Mouse (Mus musculus): ENCODE results near the gene Lias. TPM values are rescaled to one million over a fixed set of nuclear protein-coding genes. Genes with fewer than 3 reads are reported as not detected.

Gene Lias
- polyA plus RNA-seq, 1 experiment = 0.35 TPM

DNA sequence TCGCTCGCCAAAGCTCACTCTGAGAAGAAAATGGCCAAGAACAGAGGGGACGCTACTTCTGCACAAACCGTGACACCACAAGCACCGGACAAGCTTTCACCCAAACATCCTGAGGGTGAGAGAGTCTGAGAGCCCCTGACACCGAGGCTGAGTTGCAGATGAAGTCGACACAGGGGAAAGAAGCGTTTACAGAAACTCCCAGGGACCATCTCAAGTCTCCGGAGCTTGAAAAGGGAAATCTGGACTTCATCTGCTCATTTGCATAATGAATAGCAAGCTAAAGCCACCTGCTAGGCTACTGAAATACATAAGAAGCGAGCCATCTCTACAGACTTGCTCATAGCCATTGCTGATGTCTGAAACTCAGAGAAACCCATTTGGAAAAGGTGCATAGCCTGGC is 27.8 kb downstream of the Lias start:
- no peak overlapping the region for H3K4me3 ChIP-seq (replicated peaks)
- no peaks in the 10 kb centered on the region for H3K27me3 ChIP-seq (ENCODE audit: control insufficient read depth)
- peaks cover 50% of the 10 kb centered on the region for H3K4me1 ChIP-seq (ENCODE audit: control insufficient read depth)
- no peaks in the 10 kb centered on the region for H3K9me3 ChIP-seq (ENCODE audit: control insufficient read depth, low read length)
- TF ChIP-seq GATA1 (IDR thresholded peaks at IDR 0.05; ENCODE audit: low read length) (no peak), TAL1 (IDR thresholded peaks at IDR 0.05; ENCODE audit: low read length) (no peak)
- peaks cover 11% of the 10 kb centered on the region for H3K36me3 ChIP-seq (ENCODE audit: control insufficient read depth)

DNA sequence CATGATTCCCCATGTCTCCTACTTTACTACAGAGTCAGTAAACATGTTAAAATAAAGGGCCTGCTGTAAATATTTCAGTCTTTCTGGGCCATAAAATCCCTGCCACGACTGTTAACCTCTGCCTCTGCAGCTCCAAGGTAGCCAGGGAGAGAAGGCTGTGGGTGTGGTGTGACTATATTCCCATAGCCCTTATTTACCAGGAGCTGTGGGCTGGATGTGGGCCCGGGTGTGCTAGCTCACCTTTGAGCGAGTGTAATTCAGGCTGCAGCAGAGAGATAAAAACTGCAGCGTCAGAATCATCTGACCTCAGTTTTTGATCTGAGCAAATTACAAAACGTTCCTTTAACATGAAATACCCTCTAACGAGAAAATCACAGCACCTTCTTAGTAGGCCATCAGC is 29.5 kb downstream of the Lias start:
- TF ChIP-seq TAL1 (IDR thresholded peaks at IDR 0.05; ENCODE audit: low read length) = no peak
- TF ChIP-seq GATA1 (IDR thresholded peaks at IDR 0.05; ENCODE audit: low read length) = no peak
- peaks cover 35% of the 10 kb centered on the region for H3K4me1 ChIP-seq (ENCODE audit: control insufficient read depth)
- peaks cover 10% of the 10 kb centered on the region for H3K36me3 ChIP-seq (ENCODE audit: control insufficient read depth)
- H3K9me3 ChIP-seq (ENCODE audit: control insufficient read depth, low read length) = no peaks in the 10 kb centered on the region
- no peak overlapping the region for H3K4me3 ChIP-seq (replicated peaks)
- no peaks in the 10 kb centered on the region for H3K27me3 ChIP-seq (ENCODE audit: control insufficient read depth)

DNA sequence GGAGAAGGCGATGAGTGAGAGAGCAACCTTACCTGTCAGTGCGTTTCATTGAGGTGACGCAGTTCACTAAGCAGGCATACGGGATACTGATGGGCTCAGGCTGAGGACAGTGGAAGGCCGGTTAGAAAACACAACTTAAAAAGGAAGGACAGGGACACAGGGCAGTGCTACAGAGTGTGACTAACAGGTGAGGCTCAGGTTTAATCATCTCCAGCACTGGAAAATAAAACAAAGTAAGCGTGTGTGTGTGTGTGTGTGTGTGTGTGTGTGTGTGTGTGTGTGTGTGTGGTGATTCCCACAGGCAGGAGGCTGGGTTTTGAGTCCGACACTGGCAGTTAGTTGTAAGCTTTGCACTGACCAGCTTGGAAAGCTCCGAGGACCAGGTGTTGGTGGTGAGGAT is 31.5 kb downstream of the Lias start:
- Histone ChIP-seq H3K9me3 (ENCODE audit: control insufficient read depth, low read length) (no peaks in the 10 kb centered on the region), H3K27me3 (ENCODE audit: control insufficient read depth) (no peaks in the 10 kb centered on the region), H3K4me3 (replicated peaks) (no peak overlapping the region), H3K36me3 (ENCODE audit: control insufficient read depth) (peaks cover 3% of the 10 kb centered on the region; the same call in 1 of the 2 replicates), H3K4me1 (ENCODE audit: control insufficient read depth) (peaks cover 24% of the 10 kb centered on the region)
- TF ChIP-seq TAL1 (IDR thresholded peaks at IDR 0.05; ENCODE audit: low read length) = no peak
- no peak for TF ChIP-seq GATA1 (IDR thresholded peaks at IDR 0.05; ENCODE audit: low read length)

DNA sequence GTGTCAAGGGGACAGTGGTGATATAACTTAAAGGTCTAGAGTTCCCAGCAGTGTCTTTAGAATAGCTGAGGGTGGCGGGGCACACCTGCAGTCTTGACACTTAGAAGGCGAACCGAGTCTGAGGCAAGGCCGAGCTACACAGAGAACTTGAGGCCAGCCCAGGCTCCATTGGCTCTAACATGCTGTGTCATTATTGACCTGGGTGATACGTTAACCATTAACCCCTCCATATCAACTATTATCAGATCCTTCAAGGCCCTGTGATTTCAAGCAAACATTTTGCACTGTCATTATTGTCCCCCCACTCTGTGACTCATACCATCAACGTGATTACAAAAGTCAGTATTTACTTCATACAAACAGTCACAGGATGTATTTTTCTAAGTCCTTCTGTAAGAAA is 32.9 kb downstream of the Lias start:
- TF ChIP-seq GATA1 (IDR thresholded peaks at IDR 0.05; ENCODE audit: low read length) (no peak), TAL1 (IDR thresholded peaks at IDR 0.05; ENCODE audit: low read length) (no peak)
- H3K27me3 ChIP-seq (ENCODE audit: control insufficient read depth) = no peaks in the 10 kb centered on the region
- H3K36me3 ChIP-seq (ENCODE audit: control insufficient read depth) = peaks cover 3% of the 10 kb centered on the region; the same call in 1 of the 2 replicates
- peaks cover 19% of the 10 kb centered on the region for H3K4me1 ChIP-seq (ENCODE audit: control insufficient read depth)
- no peaks in the 10 kb centered on the region for H3K9me3 ChIP-seq (ENCODE audit: control insufficient read depth, low read length)
- H3K4me3 ChIP-seq (replicated peaks) = no peak overlapping the region

DNA sequence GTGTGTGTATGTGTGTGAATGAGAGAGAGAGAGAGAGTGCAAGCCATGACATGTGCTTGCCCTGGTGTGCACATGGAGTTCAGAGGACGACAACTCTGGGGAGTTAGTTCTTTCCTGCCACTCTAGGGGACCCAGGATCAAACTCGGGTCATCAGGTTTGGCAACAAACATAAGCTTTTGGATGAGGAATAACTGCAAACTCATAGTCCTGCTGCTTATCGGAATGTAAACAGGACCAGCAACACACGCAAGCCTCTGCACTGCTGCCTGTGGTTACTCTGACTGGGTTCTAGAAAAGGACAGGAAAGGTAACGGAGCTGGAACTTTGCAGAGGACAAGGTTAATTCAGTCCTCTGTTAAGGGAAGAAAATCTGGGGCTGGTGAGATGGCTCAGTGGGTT is 34.0 kb downstream of the Lias start:
- TF ChIP-seq TAL1 (IDR thresholded peaks at IDR 0.05; ENCODE audit: low read length) (no peak), GATA1 (IDR thresholded peaks at IDR 0.05; ENCODE audit: low read length) (no peak)
- H3K27me3 ChIP-seq (ENCODE audit: control insufficient read depth) = no peaks in the 10 kb centered on the region

DNA sequence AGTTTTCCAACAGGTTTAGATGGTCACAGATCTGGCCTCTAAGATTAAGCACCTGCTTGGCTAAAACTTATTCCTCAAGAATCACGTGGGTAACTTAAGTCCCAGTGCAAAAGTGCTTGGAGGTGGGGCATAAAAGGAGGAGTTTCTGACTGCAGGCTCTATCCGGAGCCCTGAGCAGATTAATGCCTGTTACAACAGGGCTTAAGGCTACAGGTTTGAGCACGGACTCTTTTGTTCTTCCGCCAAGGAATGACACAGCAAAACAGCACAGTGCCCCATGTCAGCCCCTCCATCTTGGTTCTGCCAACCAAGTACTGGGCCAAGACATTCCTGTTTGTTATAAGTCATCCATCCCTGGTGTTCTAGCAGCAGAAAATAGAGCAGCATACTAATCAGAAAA is 37.0 kb downstream of the Lias start:
- H3K36me3 ChIP-seq (ENCODE audit: control insufficient read depth) = no peaks in the 10 kb centered on the region
- no peaks in the 10 kb centered on the region for H3K27me3 ChIP-seq (ENCODE audit: control insufficient read depth)
- H3K4me3 ChIP-seq (replicated peaks) = no peak overlapping the region
- H3K9me3 ChIP-seq (ENCODE audit: control insufficient read depth, low read length) = no peaks in the 10 kb centered on the region
- peaks cover 2% of the 10 kb centered on the region; the same call in 1 of the 2 replicates for H3K4me1 ChIP-seq (ENCODE audit: control insufficient read depth)
- TF ChIP-seq GATA1 (IDR thresholded peaks at IDR 0.05; ENCODE audit: low read length) = no peak
- no peak for TF ChIP-seq TAL1 (IDR thresholded peaks at IDR 0.05; ENCODE audit: low read length)

More for the DNA sequence above, 34.0 kb downstream of the Lias start:
- H3K9me3 ChIP-seq (ENCODE audit: control insufficient read depth, low read length) = no peaks in the 10 kb centered on the region
- H3K4me3 ChIP-seq (replicated peaks) = no peak overlapping the region
- H3K36me3 ChIP-seq (ENCODE audit: control insufficient read depth) = peaks cover 3% of the 10 kb centered on the region; the same call in 1 of the 2 replicates
- H3K4me1 ChIP-seq (ENCODE audit: control insufficient read depth) = peaks cover 12% of the 10 kb centered on the region

DNA sequence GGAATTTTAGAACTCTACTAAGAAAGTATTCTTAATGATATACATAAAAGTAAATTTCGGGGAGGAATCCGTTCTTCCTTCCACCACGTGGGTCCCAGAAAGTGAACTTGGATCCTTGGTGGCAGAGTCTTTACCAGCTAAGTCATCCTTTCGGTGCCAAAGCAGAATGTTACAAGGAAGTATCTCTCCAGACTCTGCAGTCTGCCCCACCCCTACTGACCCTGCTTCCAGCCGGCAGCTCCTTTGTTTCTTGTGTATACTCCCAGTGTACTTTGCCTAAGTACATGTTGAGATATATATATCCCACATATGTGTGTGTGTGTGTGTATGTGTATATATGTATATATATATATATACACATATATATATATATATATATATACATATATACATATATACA is 38.1 kb downstream of the Lias start:
- Histone ChIP-seq H3K36me3 (ENCODE audit: control insufficient read depth) (no peaks in the 10 kb centered on the region), H3K4me3 (replicated peaks) (no peak overlapping the region), H3K4me1 (ENCODE audit: control insufficient read depth) (peaks cover 2% of the 10 kb centered on the region; the same call in 1 of the 2 replicates), H3K27me3 (ENCODE audit: control insufficient read depth) (peaks cover 6% of the 10 kb centered on the region; the same call in 1 of the 2 replicates), H3K9me3 (ENCODE audit: control insufficient read depth, low read length) (no peaks in the 10 kb centered on the region)
- TF ChIP-seq GATA1 (IDR thresholded peaks at IDR 0.05; ENCODE audit: low read length) = no peak
- TF ChIP-seq TAL1 (IDR thresholded peaks at IDR 0.05; ENCODE audit: low read length) = no peak

DNA sequence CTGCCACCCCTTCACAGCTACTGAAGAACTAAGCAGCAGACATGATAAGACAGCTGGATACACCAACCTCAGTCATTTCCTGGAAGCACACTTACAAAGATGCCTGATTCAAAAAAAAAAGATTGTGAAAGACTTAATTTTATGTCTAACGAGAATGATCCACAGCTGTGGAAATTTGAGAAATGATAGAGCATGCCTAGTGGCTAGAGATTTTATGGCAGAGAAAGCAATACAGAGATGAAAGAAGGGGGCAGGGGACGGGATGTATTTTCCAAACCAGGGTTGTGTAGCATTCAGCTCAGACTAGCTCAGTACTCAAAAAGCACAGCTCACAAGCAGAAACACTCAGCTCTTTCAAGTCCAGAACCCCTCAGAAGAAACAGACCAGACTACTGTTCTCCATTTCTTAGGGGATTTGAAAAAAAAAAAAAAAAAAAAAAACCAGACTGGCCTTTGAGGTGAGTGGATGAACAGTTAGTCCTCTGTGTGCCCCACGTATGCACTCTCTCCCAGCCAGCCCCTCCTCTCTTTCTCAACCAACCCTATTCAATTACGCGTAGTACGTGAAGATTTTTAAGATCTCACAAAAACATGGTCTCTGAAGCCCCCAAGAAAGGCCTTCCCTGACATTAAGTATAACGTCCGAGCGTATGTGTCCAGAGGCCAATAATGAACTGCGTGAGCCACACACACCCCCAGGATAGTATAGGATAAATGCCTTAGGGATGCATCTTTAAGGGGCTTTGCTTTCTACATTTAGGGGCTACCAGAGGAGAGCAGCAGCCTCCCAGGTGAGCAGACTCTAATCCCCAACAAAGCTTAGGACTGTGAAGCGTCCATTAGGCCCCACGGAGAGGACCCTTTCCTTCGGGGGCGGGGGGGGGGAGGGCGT is 43.4 kb downstream of the Lias start:
- no peak for TF ChIP-seq TAL1 (IDR thresholded peaks at IDR 0.05; ENCODE audit: low read length)
- TF ChIP-seq GATA1 (IDR thresholded peaks at IDR 0.05; ENCODE audit: low read length) = no peak
- Histone ChIP-seq H3K36me3 (ENCODE audit: control insufficient read depth) (no peaks in the 10 kb centered on the region), H3K27me3 (ENCODE audit: control insufficient read depth) (peaks cover 21% of the 10 kb centered on the region), H3K4me1 (ENCODE audit: control insufficient read depth) (peaks cover 21% of the 10 kb centered on the region), H3K4me3 (replicated peaks) (peak overlapping the region; percentile 88), H3K9me3 (ENCODE audit: control insufficient read depth, low read length) (no peaks in the 10 kb centered on the region)

DNA sequence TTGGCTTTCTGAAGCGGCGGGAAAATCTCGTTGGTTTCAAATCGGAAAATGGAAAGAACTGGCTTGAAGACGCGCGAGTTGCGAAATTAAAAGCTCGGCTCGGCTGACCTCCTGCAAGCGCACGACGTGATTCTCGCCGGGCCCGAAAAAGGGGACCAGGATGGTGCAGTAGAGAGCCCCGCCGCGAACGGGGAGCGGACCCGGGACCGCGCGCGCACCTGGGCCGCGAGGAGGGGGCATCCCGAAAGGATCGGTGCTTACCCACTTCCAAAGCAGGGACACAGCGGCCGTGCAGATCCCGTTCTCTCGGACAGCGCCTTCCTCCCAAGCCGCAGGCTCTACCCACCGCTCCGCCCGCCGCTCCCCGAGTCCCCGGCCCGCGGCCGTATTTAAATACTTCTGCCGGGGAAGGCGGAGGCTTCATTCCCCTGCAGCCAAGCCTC is 44.1 kb downstream of the Lias start:
- peaks cover 21% of the 10 kb centered on the region for H3K27me3 ChIP-seq (ENCODE audit: control insufficient read depth)
- peak overlapping the region; percentile 88 for H3K4me3 ChIP-seq (replicated peaks)
- H3K9me3 ChIP-seq (ENCODE audit: control insufficient read depth, low read length) = no peaks in the 10 kb centered on the region
- H3K4me1 ChIP-seq (ENCODE audit: control insufficient read depth) = peaks cover 21% of the 10 kb centered on the region
- no peak for TF ChIP-seq TAL1 (IDR thresholded peaks at IDR 0.05; ENCODE audit: low read length)
- no peak for TF ChIP-seq GATA1 (IDR thresholded peaks at IDR 0.05; ENCODE audit: low read length)
- H3K36me3 ChIP-seq (ENCODE audit: control insufficient read depth) = no peaks in the 10 kb centered on the region

Measured in erythroblast, embryonic 14.5 days (primary cell).